Mouse (Mus musculus): Measurements from ENCODE around the gene Nrip2. TPM values are rescaled to one million over a fixed set of nuclear protein-coding genes. Genes with fewer than 3 reads are reported as not detected.
A peak's percentile ranks its signal among the peaks of the same experiment; 100 is the strongest.
"Not testable (repeated sequence)": the region's sequence is repeated elsewhere in the genome, so short reads cannot be mapped to it uniquely, and the experiment has no call there.

Gene Nrip2
- polyA plus RNA-seq, 1 experiment from 2014 or later = 4.1 TPM

DNA sequence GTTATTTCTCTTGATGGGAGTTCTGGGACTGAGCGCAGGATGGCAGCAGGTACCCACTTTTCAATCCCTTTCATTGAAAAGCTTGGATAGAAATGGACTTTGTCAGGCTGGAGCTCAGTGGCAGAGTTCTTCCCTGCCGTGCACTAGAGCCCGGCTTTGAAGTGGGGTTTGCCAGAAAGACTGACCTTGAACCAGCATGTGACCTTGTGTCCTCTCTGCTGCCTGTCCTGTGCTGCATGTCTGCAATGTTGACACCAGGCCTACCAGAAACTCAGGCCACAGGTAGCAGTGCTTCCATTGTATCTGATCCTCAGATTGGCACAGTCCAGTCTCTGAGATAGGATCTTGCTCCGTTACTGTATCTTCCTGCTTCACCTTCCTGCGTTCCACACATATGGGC lies 29.1 kb upstream of the Nrip2 start:
- H3K4me2 ChIP-seq (replicated peaks) = no peak overlapping the region
- no peaks in the 10 kb centered on the region for H3K27me3 ChIP-seq
- H3K36me3 ChIP-seq = peaks cover 78% of the 10 kb centered on the region
- no peak overlapping the region for H3K9ac ChIP-seq
- H3K9me3 ChIP-seq (replicated peaks) = no peaks in the 10 kb centered on the region
- no peak overlapping the region for H3K4me3 ChIP-seq
- peaks cover 7% of the 10 kb centered on the region for H3K4me1 ChIP-seq
- no peak for ATAC-seq (ENCODE audit: low FRiP score)
- 92% methylated on average over 5 of the region's 5 CpGs for WGBS
- H3K27ac ChIP-seq = no peak overlapping the region

DNA sequence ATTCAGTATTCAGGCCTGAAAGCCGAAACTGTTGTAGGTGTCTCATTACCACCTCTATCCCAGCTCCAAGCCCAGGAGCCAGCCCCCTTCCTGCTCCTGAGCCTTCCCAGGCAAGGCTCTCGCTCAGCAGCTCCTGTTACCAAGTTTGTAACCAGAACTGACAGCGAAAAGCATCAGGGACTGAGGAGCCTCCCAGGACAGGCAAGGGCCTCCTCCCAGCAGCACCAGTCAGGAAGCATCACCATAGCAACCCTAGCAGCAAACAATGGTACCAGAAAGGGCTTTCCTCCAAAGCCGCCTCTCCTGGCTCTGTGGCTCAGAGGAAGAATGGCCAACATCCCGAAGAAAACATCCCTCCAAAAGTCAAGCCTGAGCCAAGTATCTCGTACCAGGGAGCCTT lies 23.9 kb upstream of the Nrip2 start, which contains the start of the genes Tex52 and Gm44596:
Gene Tex52, plus strand, starts transcription at position 265 of the 400 bp plus-strand sequence.
Gene Gm44596, plus strand, starts transcription at position 312 of the 400 bp plus-strand sequence.
- WGBS = 15% methylated on average over 6 of the region's 6 CpGs
- H3K36me3 ChIP-seq = peaks cover 43% of the 10 kb centered on the region

DNA sequence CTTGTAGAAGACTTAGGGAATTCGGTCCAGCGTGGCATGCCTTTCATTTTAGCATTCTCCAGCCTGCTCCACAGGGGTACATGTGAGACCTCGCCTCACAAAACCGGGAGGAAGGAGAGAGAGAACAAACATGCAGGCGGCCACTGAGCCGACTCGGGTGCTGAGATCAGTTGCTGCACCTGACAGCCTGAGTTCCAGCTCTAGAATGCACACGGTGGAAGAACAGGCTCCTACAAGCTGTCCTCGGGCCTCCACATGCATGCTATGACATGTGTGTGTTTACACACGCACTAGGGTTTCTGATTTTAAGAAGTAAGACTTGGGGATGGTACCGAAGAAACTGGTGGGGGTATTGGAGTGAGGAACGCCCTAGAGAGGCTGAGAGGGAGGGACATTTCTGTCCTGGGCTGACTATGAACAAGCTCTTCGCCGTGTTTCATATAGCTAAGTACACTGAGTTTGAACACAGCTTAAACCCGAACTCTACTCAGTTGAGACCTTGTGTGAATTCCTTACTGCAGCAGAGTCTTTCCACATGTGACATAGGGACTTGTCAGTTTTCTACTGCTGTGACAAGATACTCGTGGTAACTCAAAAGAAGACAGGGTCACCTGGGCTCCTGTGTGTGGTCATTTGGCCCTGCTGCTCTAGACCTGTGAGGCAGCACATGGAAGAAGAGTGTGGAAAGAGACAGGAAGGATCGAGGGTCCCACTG lies 22.6 kb upstream of the Nrip2 start:
- H3K4me2 ChIP-seq (replicated peaks) = no peak overlapping the region
- H3K9ac ChIP-seq = no peak overlapping the region
- H3K9me3 ChIP-seq (replicated peaks) = no peaks in the 10 kb centered on the region
- 91% methylated on average over 17 of the region's 17 CpGs for WGBS
- no peaks in the 10 kb centered on the region for H3K27me3 ChIP-seq
- H3K27ac ChIP-seq = no peak overlapping the region
- no peak overlapping the region for H3K4me3 ChIP-seq
- peaks cover 10% of the 10 kb centered on the region for H3K4me1 ChIP-seq
- H3K36me3 ChIP-seq = peaks cover 30% of the 10 kb centered on the region
- no peak for ATAC-seq (ENCODE audit: low FRiP score)

More for the DNA sequence above, 23.9 kb upstream of the Nrip2 start, which contains the start of the genes Tex52 and Gm44596:
- Histone ChIP-seq H3K27me3 (no peaks in the 10 kb centered on the region), H3K4me2 (replicated peaks) (no peak within 1 kb of the TSS), H3K4me1 (peaks cover 10% of the 10 kb centered on the region), H3K4me3 (no peak within 1 kb of the TSS), H3K27ac (peak within 1 kb of the TSS; percentile 70), H3K9ac (0 out of 2 replicates have a peak within 1 kb of the TSS, but pooled peaks have one; percentile 13), H3K9me3 (replicated peaks) (no peaks in the 10 kb centered on the region)
- peak; percentile 77 for ATAC-seq (ENCODE audit: low FRiP score)

DNA sequence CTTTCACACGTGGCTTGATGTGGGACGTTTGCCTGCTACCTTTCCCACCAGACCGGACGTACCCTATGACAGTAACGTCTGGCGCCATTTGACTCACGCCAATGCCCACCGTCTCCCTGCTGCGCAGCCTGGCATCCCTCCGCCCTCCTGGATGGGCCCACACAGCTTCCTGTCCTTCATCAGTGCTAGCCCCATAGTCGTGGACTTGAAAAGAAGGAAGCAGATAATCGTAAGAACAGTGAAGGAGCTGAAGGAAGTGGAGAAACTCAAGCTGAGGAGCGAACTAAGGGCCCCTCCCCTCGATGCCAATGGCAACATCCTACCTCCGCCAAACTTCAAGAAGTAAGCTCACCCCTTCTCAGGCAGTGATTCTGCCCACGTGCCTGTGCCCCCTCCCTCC lies 19.5 kb upstream of the Nrip2 start:
- Histone ChIP-seq H3K36me3 (0 out of 2 replicates have a peak, but pooled peaks cover 6% of the 10 kb centered on the region), H3K9ac (no peak overlapping the region), H3K4me1 (peaks cover 7% of the 10 kb centered on the region), H3K27me3 (no peaks in the 10 kb centered on the region), H3K9me3 (replicated peaks) (no peaks in the 10 kb centered on the region), H3K4me3 (no peak overlapping the region), H3K27ac (no peak overlapping the region), H3K4me2 (replicated peaks) (no peak overlapping the region)
- no peak for ATAC-seq (ENCODE audit: low FRiP score)
- 82% methylated on average over 16 of the region's 16 CpGs for WGBS

DNA sequence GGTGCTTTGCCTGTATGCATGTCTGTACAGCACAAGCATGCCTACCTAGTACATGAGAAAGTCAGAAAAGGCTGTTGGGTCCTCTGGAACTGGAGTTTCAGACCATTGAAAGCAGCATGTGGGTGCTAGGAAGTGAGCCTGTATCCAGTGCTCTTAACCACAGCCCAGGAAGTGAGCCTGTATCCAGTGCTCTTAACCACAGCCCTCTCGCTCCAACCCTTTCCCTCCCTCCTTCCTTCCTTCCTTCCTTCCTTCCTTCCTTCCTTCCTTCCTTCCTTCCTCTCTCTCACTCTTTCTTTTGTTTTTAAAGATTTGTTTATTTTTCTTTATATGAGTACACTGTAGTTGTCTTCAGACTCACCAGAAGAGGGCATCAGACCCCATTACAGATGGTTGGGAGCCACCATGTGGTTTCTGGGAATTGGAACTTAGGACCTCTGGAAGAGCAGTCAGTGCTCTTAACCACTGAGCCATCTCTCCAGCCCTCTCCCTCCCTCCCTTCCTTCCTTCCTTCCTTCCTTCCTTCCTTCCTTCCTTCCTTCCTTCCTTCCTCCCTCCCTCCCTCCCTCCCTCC lies 18.4 kb upstream of the Nrip2 start:
- 86% methylated on average over 1 of the region's 1 CpGs for WGBS
- H3K27ac ChIP-seq; H3K9me3 ChIP-seq (replicated peaks): not testable (repeated sequence)

DNA sequence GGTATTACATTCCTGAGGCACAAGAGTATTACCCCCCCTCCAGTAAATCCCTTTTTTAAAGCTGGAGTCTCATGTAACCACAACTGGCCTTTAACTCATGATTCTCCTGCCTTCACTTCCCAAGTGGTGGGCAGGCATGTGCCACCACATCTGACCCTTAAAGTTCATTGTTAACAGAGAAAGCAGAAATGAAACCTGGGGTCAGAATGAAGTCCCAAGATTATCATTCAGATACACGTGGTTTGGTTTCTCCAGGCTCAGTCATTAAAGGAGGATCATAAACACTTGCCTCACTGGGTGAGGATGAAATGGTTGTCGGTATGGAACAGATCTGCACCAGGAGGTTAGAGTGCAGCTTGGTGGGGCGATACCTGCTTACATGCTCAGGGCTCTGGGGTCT lies 17.8 kb upstream of the Nrip2 start:
- Histone ChIP-seq H3K4me3 (no peak overlapping the region), H3K27me3 (no peaks in the 10 kb centered on the region), H3K9ac (no peak overlapping the region), H3K36me3 (0 out of 2 replicates have a peak, but pooled peaks cover 6% of the 10 kb centered on the region), H3K9me3 (replicated peaks) (no peaks in the 10 kb centered on the region), H3K4me2 (replicated peaks) (no peak overlapping the region), H3K27ac (no peak overlapping the region), H3K4me1 (no peaks in the 10 kb centered on the region)
- 84% methylated on average over 3 of the region's 3 CpGs for WGBS
- no peak for ATAC-seq (ENCODE audit: low FRiP score)

More for the DNA sequence above, 18.4 kb upstream of the Nrip2 start:
- H3K9ac ChIP-seq; ATAC-seq (ENCODE audit: low FRiP score); H3K4me1 ChIP-seq; H3K27me3 ChIP-seq; H3K4me3 ChIP-seq; H3K36me3 ChIP-seq; H3K4me2 ChIP-seq (replicated peaks): not testable (repeated sequence)

DNA sequence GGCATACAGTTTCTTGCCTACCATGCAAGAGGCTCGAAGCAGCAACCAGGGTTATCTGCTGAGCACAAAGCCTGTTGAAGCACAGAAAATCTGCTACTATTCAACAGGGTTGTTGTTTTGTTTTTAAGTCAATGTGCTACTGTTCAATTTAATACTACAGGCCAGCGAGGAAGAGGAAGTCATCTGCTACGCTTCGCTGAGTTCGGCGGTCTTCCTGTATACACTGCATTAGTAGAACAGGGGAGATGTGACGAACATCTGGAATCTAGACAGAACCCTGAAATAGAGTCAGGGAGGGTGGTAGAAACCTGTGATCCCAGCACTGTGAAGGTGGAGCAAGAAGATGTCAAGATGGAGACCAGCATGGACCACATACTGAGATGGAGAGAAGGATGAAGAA lies 15.3 kb upstream of the Nrip2 start:
- ATAC-seq (ENCODE audit: low FRiP score) = no peak
- Histone ChIP-seq H3K27me3 (no peaks in the 10 kb centered on the region), H3K4me1 (no peaks in the 10 kb centered on the region), H3K4me2 (replicated peaks) (no peak overlapping the region), H3K36me3 (no peaks in the 10 kb centered on the region), H3K9ac (no peak overlapping the region), H3K9me3 (replicated peaks) (no peaks in the 10 kb centered on the region), H3K27ac (no peak overlapping the region), H3K4me3 (no peak overlapping the region)
- WGBS = 75% methylated on average over 7 of the region's 7 CpGs

DNA sequence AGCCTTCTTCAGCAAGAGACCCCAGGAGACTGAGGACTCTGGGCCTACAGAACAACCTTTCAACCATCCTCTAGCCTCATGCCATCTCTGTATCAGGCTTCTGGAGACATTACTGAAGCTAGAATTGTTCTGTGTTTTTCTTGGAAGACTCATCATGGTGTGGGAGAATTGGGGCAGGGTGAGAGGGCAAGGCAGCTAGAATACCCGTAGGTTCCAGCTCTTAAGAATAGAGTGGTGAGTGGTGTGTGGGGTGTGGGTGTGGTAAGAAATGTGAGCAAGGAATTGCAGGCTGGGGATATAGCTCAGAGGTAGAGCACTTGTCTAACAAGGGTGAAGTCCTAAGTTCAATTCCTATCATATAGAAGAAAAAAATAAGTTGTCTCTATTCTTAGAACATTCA lies 14.1 kb upstream of the Nrip2 start:
- Histone ChIP-seq H3K9ac (no peak overlapping the region), H3K36me3 (no peaks in the 10 kb centered on the region), H3K9me3 (replicated peaks) (no peaks in the 10 kb centered on the region), H3K4me1 (no peaks in the 10 kb centered on the region), H3K27me3 (no peaks in the 10 kb centered on the region), H3K4me2 (replicated peaks) (no peak overlapping the region), H3K27ac (no peak overlapping the region), H3K4me3 (no peak overlapping the region)
- WGBS = 88% methylated on average over 1 of the region's 1 CpGs
- no peak for ATAC-seq (ENCODE audit: low FRiP score)

DNA sequence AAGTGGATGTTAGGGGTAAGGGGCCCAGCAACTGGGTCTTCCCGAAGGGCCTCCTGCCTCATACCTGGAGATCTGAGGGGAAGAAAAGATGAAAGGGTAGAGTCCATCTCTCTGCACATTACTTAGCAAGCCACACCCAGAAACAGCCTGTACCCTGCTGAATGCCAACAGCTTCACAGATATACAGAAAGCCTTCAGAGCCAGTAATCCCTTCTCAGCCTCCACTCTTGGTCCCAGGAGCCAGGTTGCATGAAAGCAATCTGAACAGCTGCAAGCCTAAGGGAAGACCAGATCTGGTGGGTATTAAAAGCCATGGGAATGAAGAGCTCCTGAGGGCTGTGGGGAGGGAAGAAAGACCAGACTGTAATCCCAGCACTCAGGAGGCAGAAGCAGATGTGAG lies 9.9 kb upstream of the Nrip2 start:
- 91% methylated on average over 1 of the region's 1 CpGs for WGBS
- no peak for ATAC-seq (ENCODE audit: low FRiP score)
- Histone ChIP-seq H3K27ac (no peak overlapping the region), H3K27me3 (no peaks in the 10 kb centered on the region), H3K4me1 (no peaks in the 10 kb centered on the region), H3K9me3 (replicated peaks) (no peaks in the 10 kb centered on the region), H3K4me3 (no peak overlapping the region), H3K9ac (no peak overlapping the region), H3K4me2 (replicated peaks) (no peak overlapping the region), H3K36me3 (no peaks in the 10 kb centered on the region)

DNA sequence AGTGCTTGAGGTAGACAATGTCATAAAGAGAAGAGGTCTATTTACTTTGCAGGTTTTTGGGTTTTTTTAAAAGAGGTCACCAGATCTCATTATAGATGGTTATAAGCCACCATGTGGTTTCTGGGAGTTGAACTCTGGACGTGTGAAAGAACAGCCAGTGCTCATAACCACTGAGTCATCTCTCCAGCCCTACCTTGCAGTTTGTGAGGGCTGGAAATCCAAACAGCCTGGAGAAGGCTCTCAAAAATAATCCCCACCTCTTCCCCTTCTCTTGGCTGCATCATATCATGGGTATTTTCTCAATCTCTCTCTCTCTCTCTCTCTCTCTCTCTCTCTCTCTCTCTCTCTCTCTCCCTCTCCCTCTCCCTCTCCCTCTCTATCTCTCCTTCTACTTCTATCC lies 8.4 kb upstream of the Nrip2 start:
- Histone ChIP-seq H3K36me3 (no peaks in the 10 kb centered on the region), H3K9ac (no peak overlapping the region), H3K4me1 (no peaks in the 10 kb centered on the region), H3K4me3 (no peak overlapping the region), H3K27ac (no peak overlapping the region), H3K4me2 (replicated peaks) (no peak overlapping the region), H3K9me3 (replicated peaks) (no peaks in the 10 kb centered on the region), H3K27me3 (no peaks in the 10 kb centered on the region)
- ATAC-seq (ENCODE audit: low FRiP score) = no peak
- 67% methylated on average over 1 of the region's 1 CpGs for WGBS

DNA sequence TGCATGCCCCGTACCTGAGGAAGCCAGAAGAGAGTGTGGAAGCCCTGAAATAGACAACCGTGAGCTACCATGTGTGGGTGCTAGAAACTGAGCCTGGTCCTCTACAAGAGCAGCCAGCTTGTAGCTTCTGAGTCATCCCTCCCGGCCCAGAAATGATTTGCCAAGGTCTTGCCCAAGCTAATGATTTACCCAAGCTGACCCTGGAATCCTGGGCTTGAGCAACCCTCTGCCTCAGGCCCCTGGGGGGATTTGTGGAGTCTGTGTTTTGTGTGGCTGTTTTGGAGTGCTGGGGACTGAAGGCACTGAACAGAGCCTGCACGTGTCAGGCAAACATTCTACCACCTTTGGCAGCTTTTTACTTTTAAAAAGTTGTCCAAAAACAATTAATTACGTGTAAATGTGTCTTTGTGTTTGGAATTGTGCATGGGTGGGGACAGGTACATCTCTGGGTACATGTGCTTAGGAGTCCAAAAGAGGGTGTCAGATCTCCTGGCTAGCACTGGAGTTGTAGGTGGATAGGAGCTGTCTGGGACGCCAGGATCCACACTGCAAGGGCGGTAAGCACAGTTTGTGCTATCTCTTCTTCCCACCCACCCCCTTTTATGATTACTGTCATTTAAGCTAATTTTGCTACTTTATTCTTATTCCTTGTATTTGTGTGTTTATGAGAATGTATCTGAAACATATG lies 1.4 kb upstream of the Nrip2 start:
- Histone ChIP-seq H3K4me1 (peaks cover 12% of the 10 kb centered on the region), H3K4me3 (no peak overlapping the region), H3K27me3 (no peaks in the 10 kb centered on the region), H3K36me3 (no peaks in the 10 kb centered on the region), H3K9ac (no peak overlapping the region), H3K4me2 (replicated peaks) (no peak overlapping the region), H3K9me3 (replicated peaks) (no peaks in the 10 kb centered on the region), H3K27ac (no peak overlapping the region)
- ATAC-seq (ENCODE audit: low FRiP score) = no peak
- WGBS = 86% methylated on average over 7 of the region's 7 CpGs

DNA sequence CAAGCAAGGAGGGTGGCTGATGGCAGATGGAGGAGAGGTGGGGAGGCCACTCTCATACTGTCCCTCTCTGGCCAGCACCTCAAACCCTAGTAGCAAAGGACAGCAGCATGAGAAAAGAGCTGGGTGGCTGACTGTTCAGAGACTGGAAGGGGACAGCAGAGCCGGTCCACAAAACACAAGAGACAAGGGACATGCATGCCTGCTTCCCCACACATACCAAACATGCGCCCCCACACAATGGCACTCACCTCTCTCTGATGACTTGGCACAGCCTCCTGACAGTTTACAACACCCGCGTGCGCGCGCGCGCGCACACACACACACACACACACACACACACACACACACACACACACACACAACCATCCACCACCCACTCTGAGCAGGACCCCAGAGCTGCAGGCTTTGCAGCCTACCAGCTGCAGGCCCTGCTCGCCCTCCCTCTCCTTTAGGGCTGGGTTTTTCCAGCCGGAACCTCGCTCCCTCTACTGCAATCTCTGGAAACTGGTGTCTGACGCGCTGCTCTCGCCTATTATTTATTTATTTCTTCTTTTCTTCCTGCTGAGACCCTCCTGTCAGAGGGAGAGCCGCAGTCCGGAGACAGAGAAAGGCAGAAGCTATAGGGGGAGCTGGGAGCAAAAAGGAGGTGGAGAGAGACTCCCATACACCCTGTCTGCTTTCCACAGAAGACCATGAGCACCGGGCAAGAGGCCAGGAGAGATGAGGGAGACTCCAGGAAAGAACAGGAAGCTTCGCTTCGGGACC lies 507 bp downstream of the Nrip2 start:
- Histone ChIP-seq H3K36me3 (no peaks in the 10 kb centered on the region), H3K27ac (peak overlapping the region; percentile 60; the same call in 1 of the 2 replicates), H3K4me3 (peak overlapping the region; percentile 6; the same call in 1 of the 2 replicates), H3K9me3 (replicated peaks) (no peaks in the 10 kb centered on the region), H3K4me2 (replicated peaks) (peak overlapping the region; percentile 33), H3K9ac (peak overlapping the region; percentile 5; the same call in 1 of the 2 replicates), H3K4me1 (peaks cover 12% of the 10 kb centered on the region), H3K27me3 (no peaks in the 10 kb centered on the region)
- 40% methylated on average over 20 of the region's 21 CpGs for WGBS
- peak; percentile 74 for ATAC-seq (ENCODE audit: low FRiP score)

All from hindbrain, embryonic 12.5 days (tissue).